Mouse (Mus musculus) midbrain, postnatal 0 days (tissue): ENCODE measurements at regions not wholly inside any gene's neighbourhood (a gene's known extent, or its start where the extent isn't known, plus 50 kb on each side); places are given as distances from the start of the nearest gene placed in this dataset.
A peak's percentile ranks its signal among the peaks of the same experiment; 100 is the strongest.

Experiments
- ATAC-seq: fragments of 200-750 bp; cut with Nextera tagmentation; 2 replicates; pipeline ENCODE4 v1.8.0; 2017; ENCODE audit warnings: moderate number of reproducible peaks, mild to moderate bottlenecking, moderate TSS enrichment, moderate library complexity; ENCODE audit not compliant: low FRiP score
- DNase-seq: peaks from one replicate; pipeline ENCODE4 v3.0.0-alpha.2; 2015; ENCODE audit warnings: low spot score
- H3K27ac ChIP-seq: fragments of 300-500 bp; sonication (generic); 2 replicates; pipeline ENCODE4 v1.5.1; 2014; ENCODE audit warnings: low read depth, mild to moderate bottlenecking, low read length, mixed read lengths
- H3K27me3 ChIP-seq: fragments of 300-500 bp; sonication (generic); 2 replicates; pipeline ENCODE4 v1.6.1; 2014; ENCODE audit warnings: low read length, control low read depth, mixed read lengths; ENCODE audit not compliant: insufficient read depth
- H3K36me3 ChIP-seq: fragments of 300-500 bp; sonication (generic); 2 replicates; pipeline ENCODE4 v1.6.1; 2014; ENCODE audit warnings: low read length, control low read depth, mixed read lengths; ENCODE audit not compliant: insufficient read depth
- H3K4me1 ChIP-seq: fragments of 300-500 bp; sonication (generic); 2 replicates; pipeline ENCODE4 v1.6.1; 2014; ENCODE audit warnings: mild to moderate bottlenecking, control low read depth, antibody characterized with exemption, low read length, mixed read lengths; ENCODE audit not compliant: insufficient read depth
- H3K4me2 ChIP-seq: fragments of 300-500 bp; sonication (generic); 2 replicates; pipeline ENCODE4 v1.6.1; 2014; ENCODE audit warnings: low read depth, mild to moderate bottlenecking, low read length, mixed read lengths; ENCODE audit not compliant: poor library complexity, severe bottlenecking
- H3K4me3 ChIP-seq: fragments of 300-500 bp; sonication (generic); 2 replicates; pipeline ENCODE4 v1.5.1; 2014; ENCODE audit warnings: low read depth, mild to moderate bottlenecking, low read length, moderate library complexity
- H3K9ac ChIP-seq: fragments of 300-500 bp; sonication (generic); replicated peaks from 2 replicates; pipeline ENCODE4 v1.6.1; 2014; ENCODE audit warnings: mild to moderate bottlenecking, low read length, moderate library complexity, mixed read lengths; ENCODE audit not compliant: poor library complexity, severe bottlenecking
- H3K9me3 ChIP-seq: fragments of 300-500 bp; sonication (generic); 2 replicates; pipeline ENCODE4 v1.6.1; 2016; ENCODE audit warnings: low read length, control low read depth
- CTCF ChIP-seq: IDR thresholded peaks from 2 replicates; pipeline ENCODE4 v1.5.1; 2016; ENCODE audit warnings: antibody characterized with exemption, mild to moderate bottlenecking
- WGBS: fragments of 180-500 bp; shearing (Covaris S2); extraction: QIAGEN DNeasy Blood & Tissue Kit; methylation state at CpG from one replicate; pipeline ENCODE4 v1.1.7; 2014; 5-methylcytosine and 5-hydroxymethylcytosine counted together

- Histone ChIP-seq H3K9ac (no peak overlapping the region), H3K4me1 (no peaks in the 10 kb centered on the region), H3K4me3 (no peak overlapping the region), H3K9me3 (no peaks in the 10 kb centered on the region), H3K27ac (no peak overlapping the region), H3K36me3 (no peaks in the 10 kb centered on the region), H3K27me3 (no peaks in the 10 kb centered on the region), H3K4me2 (no peak overlapping the region)
- 32% methylated on average over 4 of the region's 4 CpGs for WGBS
- no peak for TF ChIP-seq CTCF
- ATAC-seq, result 0 out of 2 replicates have a peak, but pooled peaks have one; percentile 23
- peak; percentile 8 for DNase-seq
Observed at GRCm38 (mm10) chr10:29921658-29922057, 278.7 kb downstream of the Cenpw start.

- 27% methylated on average over 1 of the region's 1 CpGs for WGBS
- Histone ChIP-seq H3K36me3 (no peaks in the 10 kb centered on the region), H3K4me2 (no peak overlapping the region), H3K9me3 (no peaks in the 10 kb centered on the region), H3K27ac (no peak overlapping the region), H3K27me3 (no peaks in the 10 kb centered on the region), H3K4me3 (no peak overlapping the region), H3K4me1 (no peaks in the 10 kb centered on the region), H3K9ac (no peak overlapping the region)
- peak; percentile 49 for ATAC-seq
- DNase-seq, result peak; percentile 5
- TF ChIP-seq CTCF, result no peak
Observed at GRCm38 (mm10) chr10:29897780-29898363, 302.5 kb downstream of the Cenpw start.

DNA sequence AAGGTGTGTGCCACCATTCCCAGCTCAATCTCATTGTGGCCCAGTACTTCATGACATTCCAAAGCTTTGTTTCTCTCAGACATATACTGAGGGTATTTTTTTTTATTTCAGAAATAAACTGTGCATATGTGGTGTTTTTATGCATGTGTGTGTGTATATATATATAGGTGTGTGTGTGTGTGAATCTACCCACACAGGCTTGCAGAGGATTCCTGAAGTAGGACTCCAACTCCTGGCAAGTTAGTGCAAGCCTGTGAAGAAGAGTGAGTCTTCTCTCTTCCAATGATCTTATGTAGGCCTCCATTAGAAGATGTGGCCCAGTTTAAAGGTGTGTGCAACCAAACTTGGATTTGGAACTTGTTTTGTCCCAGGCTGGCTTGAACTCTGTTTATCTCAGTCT lies 328.9 kb upstream of the Rspo3 start:
- Histone ChIP-seq H3K9ac (no peak overlapping the region), H3K4me2 (no peak overlapping the region), H3K9me3 (no peaks in the 10 kb centered on the region), H3K27me3 (no peaks in the 10 kb centered on the region), H3K4me3 (no peak overlapping the region), H3K36me3 (no peaks in the 10 kb centered on the region), H3K4me1 (no peaks in the 10 kb centered on the region), H3K27ac (no peak overlapping the region)
- ATAC-seq, result no peak
- no peak for DNase-seq
- no peak for TF ChIP-seq CTCF

DNA sequence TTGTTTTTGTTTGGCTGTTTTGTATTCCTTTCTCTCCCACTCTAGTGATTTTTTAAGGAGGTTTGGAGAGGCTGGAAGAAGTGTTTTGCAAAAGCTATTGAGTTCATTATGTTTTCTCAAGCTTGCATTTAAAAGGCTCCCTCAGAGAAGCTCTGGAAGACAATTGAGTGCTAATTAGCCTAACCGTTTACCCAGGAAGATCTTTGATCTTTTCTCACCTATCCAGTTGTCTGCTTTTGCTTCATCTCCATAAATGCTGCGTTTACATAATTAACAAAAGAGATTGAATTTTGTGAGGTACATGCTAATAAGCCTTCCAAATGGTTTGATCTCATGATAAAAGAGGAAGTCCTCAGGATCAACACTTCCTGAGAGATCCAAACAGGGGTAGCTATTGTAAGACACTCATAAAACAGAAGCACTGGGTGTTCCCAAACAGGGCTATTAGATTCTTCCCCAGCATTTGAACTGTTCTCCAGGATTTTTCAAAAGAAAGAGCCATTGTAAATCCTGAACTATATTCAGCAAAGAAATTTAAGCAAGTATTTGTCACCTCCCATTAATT lies 320.2 kb upstream of the Rspo3 start:
- no peak for TF ChIP-seq CTCF
- 5% methylated on average over 2 of the region's 2 CpGs for WGBS
- Histone ChIP-seq H3K9ac (no peak overlapping the region), H3K27me3 (no peaks in the 10 kb centered on the region), H3K9me3 (no peaks in the 10 kb centered on the region), H3K4me2 (no peak overlapping the region), H3K27ac (no peak overlapping the region), H3K4me1 (no peaks in the 10 kb centered on the region), H3K4me3 (no peak overlapping the region), H3K36me3 (no peaks in the 10 kb centered on the region)
- DNase-seq (no peak), ATAC-seq (no peak)

GRCm38 (mm10) chr10:29852516-29852915 lies 316.8 kb upstream of the Rspo3 start:
- DNase-seq (no peak), ATAC-seq (no peak)
- 53% methylated on average over 2 of the region's 2 CpGs for WGBS
- TF ChIP-seq CTCF, result no peak
- Histone ChIP-seq H3K9me3 (no peaks in the 10 kb centered on the region), H3K36me3 (no peaks in the 10 kb centered on the region), H3K4me1 (no peaks in the 10 kb centered on the region), H3K27ac (no peak overlapping the region), H3K4me3 (no peak overlapping the region), H3K27me3 (no peaks in the 10 kb centered on the region), H3K4me2 (no peak overlapping the region), H3K9ac (no peak overlapping the region)

DNA sequence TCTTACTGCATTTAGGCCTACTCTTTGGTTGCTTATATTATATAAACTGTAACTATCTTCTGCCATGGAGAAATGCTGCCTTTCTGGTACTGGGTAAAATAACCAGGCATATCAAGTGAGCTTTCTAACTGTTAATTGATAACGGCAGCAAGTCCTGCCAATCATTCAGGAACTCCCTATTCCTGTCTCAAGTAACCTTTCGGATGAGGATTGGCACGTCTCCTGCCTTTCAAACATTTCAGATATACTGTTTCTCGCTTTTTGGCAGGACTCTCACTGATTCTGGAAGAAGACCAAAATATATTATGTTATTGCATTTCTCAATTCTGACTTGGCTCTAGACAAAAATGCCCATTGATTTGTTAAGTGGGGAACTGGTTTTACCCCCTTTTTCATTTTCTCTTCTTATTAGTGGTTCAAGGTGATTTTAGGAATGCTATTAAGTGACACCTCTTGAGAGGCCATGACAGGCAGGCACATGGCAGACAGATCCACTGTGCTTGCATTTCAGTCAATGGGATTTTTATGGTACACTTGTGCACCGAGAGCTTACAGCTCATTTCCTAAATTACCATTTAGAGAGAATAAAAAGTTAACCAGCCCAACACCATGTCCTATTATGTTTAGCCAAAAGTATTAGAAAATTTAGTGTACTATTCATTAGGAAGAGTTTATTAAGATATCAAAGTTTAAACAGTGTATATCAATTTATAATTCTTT lies 289.4 kb upstream of the Rspo3 start:
- Histone ChIP-seq H3K4me1 (no peaks in the 10 kb centered on the region), H3K27ac (no peak overlapping the region), H3K9ac (no peak overlapping the region), H3K4me3 (no peak overlapping the region), H3K27me3 (no peaks in the 10 kb centered on the region), H3K36me3 (no peaks in the 10 kb centered on the region), H3K4me2 (no peak overlapping the region), H3K9me3 (no peaks in the 10 kb centered on the region)
- DNase-seq (no peak), ATAC-seq (no peak)
- WGBS, result 82% methylated on average over 5 of the region's 5 CpGs
- TF ChIP-seq CTCF, result no peak
